Mouse (Mus musculus) heart, adult 9 months (tissue): ENCODE results near the gene Usp7.

ENCODE experiments used
- DNase-seq, 2 experiments: peaks; one replicate each; pipeline ENCODE4 v3.0.0; 2022; ENCODE audit warnings: low spot score in 2 of 2

The Usp7 gene

DNA sequence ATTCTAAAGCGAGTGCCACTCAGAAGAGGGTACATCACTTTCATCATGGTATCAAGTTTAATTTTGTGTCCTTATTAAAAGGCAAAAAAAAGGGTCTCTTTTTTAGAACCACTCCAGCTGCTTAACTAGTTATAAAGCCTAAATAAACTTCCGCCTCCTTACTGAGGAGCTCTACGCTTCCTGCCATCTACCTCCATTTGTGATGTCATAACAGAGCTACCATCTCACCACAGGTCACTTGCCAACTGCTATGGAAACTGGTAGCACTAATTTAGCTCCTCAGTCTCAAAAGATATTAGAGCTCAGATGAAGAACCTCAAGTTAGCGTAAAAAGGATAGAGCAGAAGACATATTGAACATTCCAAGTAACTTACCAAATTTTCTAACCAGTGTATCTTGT lies 71.7 kb downstream of the Usp7 start:
- no peak for DNase-seq

DNA sequence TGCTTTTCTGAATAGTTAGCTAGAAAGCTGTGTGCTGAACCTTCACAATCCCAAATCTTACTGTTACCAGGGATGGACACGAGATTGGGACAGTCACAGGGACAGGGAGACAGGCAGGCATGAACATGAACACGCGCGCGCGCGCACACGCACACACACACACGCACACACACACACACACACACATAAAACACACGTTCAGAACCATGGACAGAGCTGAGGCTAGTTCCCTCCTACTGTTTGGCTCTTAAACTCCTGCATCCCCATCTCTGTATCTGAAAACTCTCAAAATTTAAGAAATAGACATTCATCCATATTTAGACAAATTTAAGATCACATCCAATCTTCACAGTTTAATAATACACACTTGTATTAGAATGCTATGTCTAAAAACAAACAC lies 74.4 kb downstream of the Usp7 start:
- DNase-seq, result no peak

- no peak for DNase-seq
These were observed 75.8 kb downstream of the Usp7 start for GRCm38 (mm10) chr16:8716300-8716699.

DNA sequence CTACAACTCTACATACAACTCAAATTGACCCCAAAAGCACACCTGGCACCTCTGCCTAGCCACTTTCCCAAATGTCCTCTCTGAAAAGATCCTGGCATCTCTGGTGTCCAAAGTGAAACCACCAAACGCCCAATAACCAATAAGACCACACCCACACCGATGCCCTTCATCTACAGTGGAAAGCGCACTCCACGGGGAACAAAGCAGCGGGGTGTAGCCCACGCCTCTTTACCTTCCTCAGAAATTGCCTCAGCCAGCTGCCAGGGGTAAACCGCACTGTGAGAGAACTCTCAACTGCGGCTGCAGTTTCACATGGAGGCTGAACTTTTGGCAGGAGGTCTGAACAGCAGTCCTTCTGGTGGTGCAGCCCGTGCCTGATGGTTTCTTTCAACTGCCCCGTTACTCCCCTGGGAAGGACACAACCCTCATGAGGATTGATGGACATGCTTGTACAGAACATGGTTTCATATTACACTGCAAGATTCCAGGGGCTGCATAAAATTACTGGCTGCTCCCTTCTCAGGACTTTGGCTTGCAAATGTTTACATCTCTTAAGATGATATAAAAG lies 76.5 kb downstream of the Usp7 start:
- peak; percentile 45 to 47 for DNase-seq

DNA sequence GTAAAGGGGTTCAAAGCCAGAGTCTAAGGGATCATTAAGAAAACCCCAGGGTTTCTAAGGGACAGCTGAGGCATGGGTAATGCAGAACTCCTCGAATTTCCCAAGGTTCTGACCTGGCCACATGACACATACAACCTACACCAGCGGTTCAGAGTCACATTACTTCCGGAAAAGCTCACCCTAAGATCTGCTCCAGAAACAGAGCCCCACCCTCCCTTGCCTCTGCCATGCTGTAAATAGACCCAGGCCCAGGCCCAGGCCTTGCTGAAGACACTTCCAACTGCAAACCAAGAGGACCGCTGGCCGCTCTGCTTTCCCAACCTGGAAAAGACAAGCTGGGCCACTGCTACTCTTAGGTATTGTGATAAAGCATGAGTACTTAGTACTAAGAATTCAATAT lies 77.3 kb downstream of the Usp7 start:
- DNase-seq, result no peak

GRCm38 (mm10) chr16:8711998-8712397 lies 80.1 kb downstream of the Usp7 start:
- DNase-seq, result no peak

DNA sequence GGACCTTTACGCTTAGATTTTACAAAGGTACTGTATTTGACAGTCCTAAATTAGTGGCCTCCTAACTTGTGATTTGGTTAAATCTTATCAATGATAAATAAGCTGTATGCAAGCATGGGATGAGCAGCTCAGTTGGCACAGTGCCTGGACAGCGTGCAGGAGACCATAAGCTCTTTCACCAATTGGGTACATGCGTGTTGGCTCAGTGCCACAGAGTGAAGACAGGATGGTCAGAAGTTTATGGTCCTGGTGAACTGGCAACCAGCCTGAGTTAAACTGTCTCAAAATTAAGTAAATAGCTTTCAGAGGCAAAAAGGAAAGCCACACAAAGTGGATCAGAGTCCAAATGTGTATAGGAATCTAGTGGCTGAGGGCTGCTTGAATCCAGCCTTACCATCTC lies 91.5 kb downstream of the Usp7 start:
- no peak for DNase-seq

DNA sequence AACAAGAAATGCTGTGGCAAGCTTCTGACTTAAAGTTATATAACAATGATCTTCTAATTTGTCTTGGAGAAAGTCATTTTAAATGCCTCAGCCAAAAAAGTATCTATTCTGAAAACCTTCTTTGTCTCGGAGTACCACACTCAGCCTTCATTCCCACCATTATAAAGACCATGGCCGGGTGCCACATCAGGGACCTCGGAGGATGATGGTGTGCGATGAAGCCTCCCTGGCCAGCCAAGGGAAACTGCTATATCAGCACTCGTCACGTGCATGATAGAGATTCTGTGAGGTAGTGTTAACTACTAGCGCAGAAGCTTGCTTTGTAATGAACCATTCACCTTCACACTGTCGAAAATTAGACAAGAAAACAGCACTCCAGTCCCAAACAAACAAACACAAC lies 92.6 kb downstream of the Usp7 start:
- DNase-seq, result no peak

DNA sequence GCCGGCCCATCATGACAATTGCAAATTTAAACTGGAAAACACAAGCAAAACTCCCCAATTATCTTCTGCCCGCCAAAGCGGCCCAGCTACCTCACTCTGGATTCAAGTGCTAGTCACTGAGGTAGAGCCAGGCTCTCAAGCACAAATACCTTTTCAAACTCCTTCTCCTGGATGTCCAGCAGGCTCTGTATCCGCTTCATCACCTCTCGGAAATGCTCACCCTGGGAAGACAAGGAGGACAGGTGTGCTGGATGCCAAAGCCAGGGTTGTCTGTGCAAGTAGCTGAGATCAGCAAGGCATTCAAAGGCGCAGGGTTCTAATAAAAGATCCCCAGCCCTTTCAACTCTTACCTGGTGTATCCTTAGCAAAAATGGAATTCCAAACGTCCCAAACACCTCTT lies 100.9 kb downstream of the Usp7 start:
- DNase-seq, result no peak

- peak in 1 of 2 experiments; percentile 45 for DNase-seq
These were observed 102.0 kb downstream of the Usp7 start for GRCm38 (mm10) chr16:8689979-8690656.

- DNase-seq, result no peak
These were observed 104.5 kb downstream of the Usp7 start for GRCm38 (mm10) chr16:8687559-8688112.

- DNase-seq, result no peak
These were observed 105.1 kb downstream of the Usp7 start for GRCm38 (mm10) chr16:8686871-8687535.

DNA sequence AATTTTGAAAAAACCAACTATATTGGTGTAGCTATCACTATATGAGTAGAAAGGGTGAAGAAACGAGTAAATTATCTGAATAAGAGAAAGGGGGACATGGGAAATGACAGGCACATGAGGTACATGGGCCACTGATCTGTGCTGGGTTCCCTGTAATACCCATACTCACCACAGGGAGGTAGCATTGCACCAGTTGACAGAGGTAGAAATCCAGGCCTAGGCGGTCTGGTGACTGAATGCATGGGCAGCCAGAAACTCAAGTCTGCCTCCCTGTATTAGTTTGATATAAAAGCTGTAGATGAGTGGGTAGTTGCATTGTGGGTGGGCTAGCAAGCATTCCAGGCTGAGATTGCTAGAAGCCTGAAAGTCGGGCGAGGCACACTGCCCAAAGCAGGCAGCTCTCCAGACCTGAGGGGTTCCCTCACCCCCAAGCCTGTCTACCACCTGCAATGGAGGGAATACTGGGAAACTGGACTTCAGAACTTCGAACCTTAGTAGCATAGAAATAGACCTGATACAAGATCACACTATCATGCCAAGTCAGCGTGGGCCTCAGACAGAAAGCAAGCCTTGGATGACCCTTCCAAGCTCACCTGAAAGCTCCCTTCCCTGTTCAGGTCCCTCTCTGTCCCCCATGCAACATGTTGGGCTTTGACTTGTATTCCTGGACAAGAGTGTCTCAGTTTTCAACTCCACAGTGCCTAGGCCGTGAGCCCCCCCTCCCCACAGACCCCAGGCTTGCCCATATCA lies 105.8 kb downstream of the Usp7 start:
- peak; percentile 71 to 73 for DNase-seq

GRCm38 (mm10) chr16:8685087-8685486 lies 107.0 kb downstream of the Usp7 start:
- no peak for DNase-seq

DNA sequence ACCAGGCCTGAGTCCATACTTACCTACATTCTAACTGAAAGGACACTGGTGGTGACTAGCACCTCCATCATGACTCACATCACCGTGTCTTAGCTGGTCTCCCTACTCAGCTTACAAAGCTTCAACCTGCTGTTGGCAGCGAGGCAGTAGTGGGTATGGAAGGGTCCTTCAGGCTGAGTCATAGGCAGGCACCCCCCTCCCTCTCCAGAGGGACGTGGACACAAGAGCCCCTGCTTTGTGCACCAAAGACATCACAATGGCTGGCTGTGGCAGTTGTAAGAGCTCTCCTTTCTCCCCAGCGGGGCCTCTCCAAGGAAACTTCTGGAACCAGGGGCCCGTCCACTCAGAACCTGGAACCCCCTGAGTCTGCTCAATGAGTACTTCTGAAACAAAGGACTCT lies 111.6 kb downstream of the Usp7 start, which contains the start of gene Gm5767:
Gm5767 (plus strand) TSS at position 301 of the 400 bp plus-strand sequence.
- no peak for DNase-seq

DNA sequence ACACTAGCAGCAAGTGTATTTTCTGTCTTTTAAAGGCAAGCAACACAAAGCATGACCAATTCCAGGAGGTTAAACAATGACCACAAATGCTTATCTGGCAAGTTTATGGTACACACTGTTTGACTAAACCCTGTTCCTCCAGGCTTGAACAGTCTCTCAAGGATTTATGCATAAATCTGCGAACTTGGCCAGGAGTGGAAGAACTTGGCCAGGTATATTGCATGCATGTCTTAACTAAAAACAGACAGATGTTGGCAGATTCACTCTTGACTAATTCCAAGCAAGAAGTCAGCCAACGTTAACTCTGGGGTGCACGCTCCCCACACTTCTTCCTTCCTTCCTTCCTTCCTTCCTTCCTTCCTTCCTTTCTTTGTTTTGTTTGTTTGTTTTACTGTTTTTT lies 112.3 kb downstream of the Usp7 start:
- no peak for DNase-seq

DNA sequence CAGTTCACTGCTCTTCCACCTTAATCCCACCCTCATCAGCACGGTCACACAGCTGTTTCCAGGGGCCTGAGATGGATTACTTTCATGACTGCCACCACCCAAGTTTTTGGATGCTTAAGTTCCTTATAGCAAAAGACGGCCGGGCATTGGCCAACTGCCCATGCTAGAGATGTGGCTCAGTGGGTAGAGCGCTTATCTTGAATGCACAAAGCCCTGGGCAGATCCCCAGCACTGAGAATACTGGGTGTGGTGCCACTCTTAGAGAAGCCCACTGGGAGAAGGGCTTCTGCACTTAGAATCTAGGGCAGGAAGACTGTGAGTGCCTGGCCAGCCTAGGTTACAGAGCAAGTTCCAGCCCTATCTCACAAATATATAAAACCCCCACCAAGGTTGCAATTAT lies 113.4 kb downstream of the Usp7 start:
- DNase-seq, result no peak

GRCm38 (mm10) chr16:8678035-8678434 lies 114.1 kb downstream of the Usp7 start:
- DNase-seq, result no peak

DNA sequence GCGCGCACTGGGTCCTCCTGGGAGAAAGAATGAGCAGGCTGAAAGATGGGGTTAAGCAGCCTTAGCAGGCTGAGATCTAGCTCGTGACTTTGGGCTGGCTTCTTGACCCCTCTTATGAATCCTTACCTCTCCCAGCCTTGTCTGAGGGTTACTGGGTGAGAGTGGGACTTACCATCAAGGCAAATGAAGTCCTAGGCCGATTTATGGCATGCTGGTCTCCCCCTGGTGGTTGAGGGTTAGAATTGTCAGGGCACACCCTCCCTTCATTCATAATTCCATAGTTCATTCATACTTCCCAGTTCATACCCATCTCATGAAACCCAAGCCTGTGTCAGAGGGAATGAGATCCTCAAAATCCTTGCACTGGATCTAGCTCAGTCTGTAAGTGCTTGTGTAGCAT lies 115.3 kb downstream of the Usp7 start:
- DNase-seq, result no peak

GRCm38 (mm10) chr16:8676228-8676627 lies 115.9 kb downstream of the Usp7 start:
- no peak for DNase-seq

- no peak for DNase-seq
These were observed 116.5 kb downstream of the Usp7 start for GRCm38 (mm10) chr16:8675559-8675958.

DNA sequence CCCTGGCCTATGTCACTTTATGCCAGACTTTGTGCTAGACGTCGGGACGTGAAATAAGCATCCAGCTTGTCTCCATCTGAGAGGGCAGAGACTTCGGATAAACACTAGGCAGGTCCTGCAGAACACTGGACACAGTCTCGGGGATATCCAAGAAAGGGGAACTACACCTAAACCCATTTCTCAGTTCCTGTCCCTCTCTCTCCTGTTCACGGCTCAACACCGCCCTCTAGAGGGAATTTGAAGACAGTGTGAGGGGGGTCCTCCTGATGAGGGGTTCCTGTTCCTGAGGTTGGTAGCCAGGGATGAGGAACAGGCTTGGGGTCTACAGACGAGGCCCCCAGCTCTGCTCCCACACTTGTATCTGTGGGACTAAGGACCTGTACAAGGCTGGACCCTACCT lies 117.9 kb downstream of the Usp7 start:
- DNase-seq, result no peak
